Mouse (Mus musculus) spleen, adult 2 months (tissue): ENCODE results near the gene Msmo1.

Experiments used
- CTCF ChIP-seq: fragments of 200-500 bp; IDR thresholded peaks from 2 replicates; pipeline ENCODE4 v1.5.1; 2011; ENCODE audit warnings: mild to moderate bottlenecking, inconsistent platforms; ENCODE audit not compliant: insufficient read depth, insufficient read length, insufficient replicate concordance; ENCODE audit errors: extremely low read depth
- POLR2A ChIP-seq: fragments of 200-500 bp; IDR thresholded peaks from 2 replicates; pipeline ENCODE4 v1.6.1; 2011; ENCODE audit warnings: low read depth, low read length, inconsistent platforms

- no peak for TF ChIP-seq CTCF
- TF ChIP-seq POLR2A: peak; percentile 46
These were observed at the start of gene Msmo1 for GRCm38 (mm10) chr8:64733271-64733943.
